Mouse (Mus musculus) liver, postnatal 0 days (tissue): ENCODE measurements around the gene Hoxa11.

ENCODE experiments used
- CTCF ChIP-seq: sonication (generic); IDR thresholded peaks from 2 replicates; pipeline ENCODE4 v1.5.1; 2016; ENCODE audit warnings: antibody characterized with exemption, low read depth
- EP300 ChIP-seq: IDR thresholded peaks from 2 replicates; pipeline ENCODE4 v1.6.1; 2016; ENCODE audit warnings: antibody characterized with exemption, low read depth, mild to moderate bottlenecking

DNA sequence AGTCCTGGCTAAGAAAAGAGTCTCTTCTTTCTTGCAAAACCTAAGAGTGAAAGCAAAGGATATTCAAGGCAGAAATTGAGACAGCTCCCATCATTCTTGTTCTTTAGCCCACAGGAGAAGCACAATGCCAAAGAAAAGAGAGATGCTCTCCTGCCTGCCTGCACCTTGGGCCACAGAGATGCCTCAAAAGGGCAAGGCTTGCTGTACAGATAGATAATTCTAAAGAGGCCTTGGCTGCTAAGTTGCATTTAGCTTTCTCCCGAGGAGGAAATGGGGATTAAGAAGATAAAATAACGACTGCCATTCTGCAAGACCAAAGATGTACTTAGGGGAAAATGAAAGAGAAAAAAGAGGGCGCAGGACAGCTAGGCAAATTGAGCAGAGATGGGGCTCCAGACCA lies 1.3 kb upstream of the Hoxa11 start:
- TF ChIP-seq CTCF (no peak), EP300 (no peak)
